Mouse (Mus musculus): Measurements from ENCODE around the gene Chd9.
"Not testable (repeated sequence)": the region's sequence is repeated elsewhere in the genome, so short reads cannot be mapped to it uniquely, and the experiment has no call there.

The Chd9 gene

GRCm38 (mm10) chr8:90907848-90908551 is 79.8 kb downstream of the Chd9 start:
- DNase-seq (ENCODE audit: low spot score in 2 of 2): peak; percentile 96 to 98

GRCm38 (mm10) chr8:90908580-90909471 is 80.7 kb downstream of the Chd9 start:
- peak; percentile 58 for DNase-seq (ENCODE audit: low spot score in 2 of 2)

- DNase-seq (ENCODE audit: low spot score in 2 of 2): no peak
These were observed 95.2 kb downstream of the Chd9 start for GRCm38 (mm10) chr8:90923158-90923905.

- no peak for DNase-seq (ENCODE audit: low spot score in 2 of 2)
These were observed 100.3 kb downstream of the Chd9 start for GRCm38 (mm10) chr8:90928412-90928811.

GRCm38 (mm10) chr8:90930125-90930524 is 102.0 kb downstream of the Chd9 start:
- not testable (repeated sequence) for DNase-seq (ENCODE audit: low spot score in 2 of 2)

GRCm38 (mm10) chr8:90932934-90933333 is 104.8 kb downstream of the Chd9 start:
- DNase-seq (ENCODE audit: low spot score in 2 of 2): no peak

- no peak for DNase-seq (ENCODE audit: low spot score in 2 of 2)
These were observed 106.6 kb downstream of the Chd9 start for GRCm38 (mm10) chr8:90934786-90935185.

- no peak for DNase-seq (ENCODE audit: low spot score in 2 of 2)
These were observed 108.7 kb downstream of the Chd9 start for GRCm38 (mm10) chr8:90936840-90937239.

- DNase-seq (ENCODE audit: low spot score in 2 of 2): no peak
These were observed 110.3 kb downstream of the Chd9 start for GRCm38 (mm10) chr8:90938352-90938930.

GRCm38 (mm10) chr8:90939867-90940266 is 111.7 kb downstream of the Chd9 start:
- no peak for DNase-seq (ENCODE audit: low spot score in 2 of 2)

GRCm38 (mm10) chr8:90943770-90944169 is 115.6 kb downstream of the Chd9 start:
- no peak for DNase-seq (ENCODE audit: low spot score in 2 of 2)

- DNase-seq (ENCODE audit: low spot score in 2 of 2): peak; percentile 59 to 62
These were observed 126.9 kb downstream of the Chd9 start for GRCm38 (mm10) chr8:90954802-90955760.

GRCm38 (mm10) chr8:90955761-90956136 is 127.6 kb downstream of the Chd9 start:
- no peak for DNase-seq (ENCODE audit: low spot score in 2 of 2)

GRCm38 (mm10) chr8:90956390-90956789 is 128.2 kb downstream of the Chd9 start:
- DNase-seq (ENCODE audit: low spot score in 2 of 2): no peak

GRCm38 (mm10) chr8:90957711-90958110 is 129.6 kb downstream of the Chd9 start:
- no peak for DNase-seq (ENCODE audit: low spot score in 2 of 2)

GRCm38 (mm10) chr8:90959721-90960120 is 131.6 kb downstream of the Chd9 start:
- DNase-seq (ENCODE audit: low spot score in 2 of 2): no peak

- no peak for DNase-seq (ENCODE audit: low spot score in 2 of 2)
These were observed 133.5 kb downstream of the Chd9 start for GRCm38 (mm10) chr8:90961603-90962002.

- DNase-seq (ENCODE audit: low spot score in 2 of 2): no peak
These were observed 135.9 kb downstream of the Chd9 start for GRCm38 (mm10) chr8:90964044-90964443.

GRCm38 (mm10) chr8:90965467-90966170 is 137.5 kb downstream of the Chd9 start:
- no peak for DNase-seq (ENCODE audit: low spot score in 2 of 2)

GRCm38 (mm10) chr8:90968307-90968706 is 140.2 kb downstream of the Chd9 start:
- no peak for DNase-seq (ENCODE audit: low spot score in 2 of 2)
